Mouse (Mus musculus) layer of hippocampus, adult 9-11 months (tissue): ENCODE measurements around the gene Nat8f2.
"Not testable (repeated sequence)": the region's sequence is repeated elsewhere in the genome, so short reads cannot be mapped to it uniquely, and the experiment has no call there.

Source experiments
- DNase-seq: peaks from one replicate; pipeline ENCODE4 v3.0.0; 2022

Nat8f2 gene

DNA sequence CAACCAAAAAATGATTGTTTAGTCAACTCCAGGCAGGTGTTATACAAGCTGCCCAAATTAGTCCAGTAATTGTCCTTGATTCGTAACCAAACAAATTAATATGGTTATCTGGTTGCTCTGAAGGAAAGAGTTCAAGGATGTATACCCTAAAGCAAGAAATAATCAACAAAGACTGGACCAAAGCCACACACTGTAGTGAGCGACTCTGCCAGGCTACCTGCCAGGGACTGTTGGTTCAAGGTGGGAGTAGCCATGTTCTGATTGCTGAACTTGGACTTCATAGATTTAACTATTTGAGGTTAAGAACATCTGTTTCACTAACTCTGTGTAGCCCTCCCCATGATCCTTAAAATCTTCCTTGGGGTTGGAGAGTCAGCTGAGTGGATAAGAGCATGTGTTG, 5.8 kb downstream of the Nat8f2 start:
- no peak for DNase-seq

DNA sequence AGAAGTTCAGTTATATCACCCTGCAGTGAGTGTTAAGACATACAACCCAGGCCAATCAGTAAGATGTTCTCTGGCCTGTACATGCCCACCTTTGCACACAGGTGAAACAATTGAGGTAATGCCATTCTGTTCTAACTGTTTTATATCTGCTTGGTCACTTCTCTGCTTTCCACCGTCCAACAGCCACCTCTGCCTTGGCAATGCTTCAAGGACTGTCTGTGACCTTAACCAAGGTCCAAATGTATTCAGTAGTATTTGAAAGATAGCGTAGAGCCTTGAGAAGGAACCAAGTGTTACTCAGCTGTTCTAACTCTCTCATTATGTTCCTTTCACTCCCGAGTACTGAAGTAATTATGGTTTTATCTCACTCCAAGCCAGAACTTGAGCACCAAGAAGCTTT, 6.4 kb downstream of the Nat8f2 start:
- no peak for DNase-seq

DNA sequence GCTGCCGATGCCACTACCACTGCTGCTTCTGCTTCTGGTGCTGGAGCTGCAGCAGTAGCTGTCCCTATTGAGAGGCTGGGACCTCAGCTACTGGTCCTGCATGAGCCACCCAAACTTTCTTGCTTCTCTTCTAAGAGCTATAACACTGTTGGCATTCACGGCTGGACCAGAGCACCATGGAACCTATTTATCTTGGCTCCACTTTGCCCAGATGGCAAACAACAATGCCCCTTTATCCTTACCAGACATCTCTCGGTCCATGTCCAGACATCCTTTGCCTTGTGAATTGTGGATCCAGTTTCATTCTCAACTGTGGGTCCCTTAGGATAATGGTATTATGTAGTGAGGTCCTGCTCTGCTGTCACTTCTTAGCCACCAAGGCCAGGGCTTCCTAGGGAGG, 7.7 kb downstream of the Nat8f2 start:
- no peak for DNase-seq

DNA sequence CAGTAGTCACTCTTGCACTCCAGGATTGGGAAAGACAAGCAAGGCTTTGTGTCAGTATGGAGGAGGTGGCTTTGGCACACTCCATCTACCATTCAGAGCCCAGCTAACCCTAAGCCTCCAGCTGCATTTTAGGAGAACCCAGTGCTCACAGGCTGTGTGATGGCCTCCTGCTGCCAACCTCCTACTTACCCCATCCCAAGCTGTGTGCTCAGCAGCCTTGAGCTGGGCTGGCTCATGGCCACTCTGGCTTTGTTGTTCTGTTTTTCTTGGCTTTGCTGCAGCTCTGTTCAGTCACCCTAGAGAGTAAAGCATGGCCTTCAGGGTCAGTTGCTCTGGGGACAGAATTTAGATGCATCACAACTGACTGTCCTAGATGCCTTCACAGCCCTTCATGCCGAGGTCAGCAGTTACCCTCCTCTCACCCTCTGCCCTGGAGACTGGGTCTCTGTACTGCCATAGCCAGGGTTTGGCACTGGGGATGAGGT, 12.7 kb downstream of the Nat8f2 start:
- peak; percentile 91 for DNase-seq

DNA sequence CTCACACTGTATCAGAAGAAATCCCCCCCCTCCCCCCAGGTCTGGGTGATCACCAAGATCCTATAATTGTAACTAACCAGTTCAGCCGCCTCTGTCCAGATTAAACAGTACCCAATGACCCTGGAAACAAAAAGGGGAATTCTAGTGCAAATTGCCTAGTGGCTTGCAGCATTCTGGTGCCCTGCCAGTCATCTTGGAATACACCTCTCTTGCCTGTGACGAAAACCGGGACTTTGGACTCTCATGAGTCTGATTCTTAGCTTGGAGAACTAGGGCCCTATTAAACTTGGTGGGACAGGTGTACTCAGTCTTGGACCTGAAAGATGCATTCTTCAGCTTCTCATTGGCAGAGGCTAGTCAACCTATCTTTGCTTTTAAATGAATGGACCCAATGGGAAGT, 15.5 kb downstream of the Nat8f2 start:
- no peak for DNase-seq

GRCm38 (mm10) chr6:85851062-85851773, 17.7 kb downstream of the Nat8f2 start:
- DNase-seq, result no peak

- DNase-seq, result no peak
These were observed 19.7 kb downstream of the Nat8f2 start for GRCm38 (mm10) chr6:85849240-85849639.

DNA sequence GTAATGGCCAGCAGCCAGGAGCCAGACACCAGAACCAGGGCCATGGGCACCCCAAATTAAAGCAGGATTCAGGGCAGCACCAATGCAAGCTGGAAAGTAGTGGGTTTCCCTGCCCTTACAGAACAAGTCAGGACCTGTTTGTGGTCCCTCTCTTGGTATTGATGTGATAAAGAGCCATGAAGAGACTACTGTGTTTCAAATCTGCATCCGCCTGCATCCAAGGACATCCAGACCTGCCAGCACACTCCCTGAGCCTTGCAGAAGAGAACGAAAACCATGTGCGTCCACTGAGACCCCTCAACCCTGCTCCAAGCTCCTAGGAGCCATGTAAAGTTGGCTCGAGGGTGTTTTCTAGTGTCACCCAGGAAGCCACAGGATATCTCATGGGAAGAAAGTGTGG, 20.8 kb downstream of the Nat8f2 start:
- no peak for DNase-seq

DNA sequence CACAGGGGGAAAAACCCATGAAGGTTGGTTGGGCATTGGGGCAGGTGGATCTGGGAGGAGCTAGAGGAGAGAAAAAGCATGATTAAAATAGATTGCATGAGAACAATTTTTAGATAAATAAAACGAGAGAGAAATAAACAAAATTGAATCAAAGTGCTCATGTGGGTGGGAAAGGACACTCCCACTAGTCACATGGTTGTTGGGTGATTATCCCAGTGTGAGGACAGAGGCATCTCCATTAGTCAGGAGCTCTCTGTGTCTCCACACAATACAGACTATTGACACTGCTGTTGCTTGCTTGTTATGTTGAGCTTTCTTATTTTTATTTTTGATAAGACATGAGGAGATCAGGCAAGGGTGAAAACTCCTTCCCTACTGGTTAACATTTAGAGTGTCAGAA, 22.0 kb downstream of the Nat8f2 start:
- no peak for DNase-seq

GRCm38 (mm10) chr6:85843677-85844458, 25.1 kb downstream of the Nat8f2 start:
- DNase-seq, result not testable (repeated sequence)

DNA sequence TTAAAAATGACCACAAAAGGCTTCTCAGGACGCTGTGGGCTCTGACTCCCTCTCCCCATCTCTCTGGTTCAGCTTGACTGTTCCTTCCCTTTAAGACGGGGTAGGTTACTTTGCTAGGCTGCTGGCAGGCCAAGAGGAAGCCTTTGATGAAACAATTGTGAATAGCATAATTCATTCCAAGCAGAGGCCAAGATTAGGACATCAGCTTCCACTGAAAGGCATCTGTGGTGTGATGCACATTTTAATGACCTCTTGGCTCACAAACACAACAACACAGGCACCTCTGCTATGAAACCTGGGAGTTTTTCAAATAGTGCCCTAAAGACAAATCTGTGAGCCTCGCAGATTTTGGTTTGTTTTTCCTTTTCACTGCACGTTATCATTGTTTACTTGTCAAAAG, 29.0 kb downstream of the Nat8f2 start:
- DNase-seq, result peak; percentile 65

GRCm38 (mm10) chr6:85838674-85839073, 30.3 kb downstream of the Nat8f2 start:
- DNase-seq, result no peak

- DNase-seq, result peak; percentile 46
These were observed 31.7 kb downstream of the Nat8f2 start for GRCm38 (mm10) chr6:85837307-85837706.

DNA sequence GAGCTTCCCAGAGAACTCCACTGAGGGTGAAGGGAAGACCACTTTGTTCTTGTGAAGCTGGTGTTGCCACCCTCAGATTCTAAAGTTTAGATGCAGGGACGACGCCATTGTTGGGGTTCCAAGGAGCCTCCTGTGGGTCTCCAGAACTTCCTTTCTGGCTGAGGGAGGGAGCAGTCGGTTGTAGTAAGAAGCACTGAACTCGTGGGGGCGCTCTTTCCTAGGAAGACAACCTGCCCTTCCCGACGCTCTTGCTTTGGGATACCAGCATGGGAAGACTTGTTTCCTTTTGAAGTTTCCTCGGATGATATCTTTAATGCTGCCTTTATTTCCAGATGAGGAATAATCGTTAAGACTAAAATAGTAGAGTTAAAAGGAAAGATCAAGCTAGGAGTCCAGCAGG, 32.1 kb downstream of the Nat8f2 start:
- peak; percentile 37 for DNase-seq

- not testable (repeated sequence) for DNase-seq
These were observed 32.9 kb downstream of the Nat8f2 start for GRCm38 (mm10) chr6:85836098-85836497.

DNA sequence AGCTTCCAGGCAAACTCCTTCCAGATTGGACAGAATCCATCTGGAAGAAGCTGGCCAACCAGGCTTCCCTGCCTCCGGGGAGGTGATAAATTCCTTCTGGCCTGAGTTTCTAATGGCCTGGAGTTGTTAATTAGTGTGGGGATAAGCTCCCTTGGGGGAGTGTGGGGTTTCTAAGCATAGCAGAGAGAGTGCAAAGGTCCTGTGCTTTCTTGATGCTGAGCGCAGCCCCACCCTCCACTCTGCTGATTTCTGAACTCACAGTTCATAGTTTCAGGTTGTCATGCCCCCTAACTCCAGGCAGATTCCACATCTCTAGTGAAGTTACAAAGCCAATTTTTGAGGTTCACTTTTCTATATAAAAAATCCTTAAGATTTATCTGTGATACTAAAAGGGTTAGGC, 33.9 kb downstream of the Nat8f2 start:
- DNase-seq, result not testable (repeated sequence)

- not testable (repeated sequence) for DNase-seq
These were observed 34.4 kb downstream of the Nat8f2 start for GRCm38 (mm10) chr6:85834504-85835100.

GRCm38 (mm10) chr6:85831796-85832321, 37.1 kb downstream of the Nat8f2 start, which contains the start of gene Nat8:
TSS of gene Nat8 (minus strand) at chr6:85832082.
- DNase-seq, result no peak

- DNase-seq, result no peak
These were observed 39.5 kb downstream of the Nat8f2 start for GRCm38 (mm10) chr6:85829462-85829861.

GRCm38 (mm10) chr6:85825886-85826285, 43.1 kb downstream of the Nat8f2 start:
- no peak for DNase-seq

DNA sequence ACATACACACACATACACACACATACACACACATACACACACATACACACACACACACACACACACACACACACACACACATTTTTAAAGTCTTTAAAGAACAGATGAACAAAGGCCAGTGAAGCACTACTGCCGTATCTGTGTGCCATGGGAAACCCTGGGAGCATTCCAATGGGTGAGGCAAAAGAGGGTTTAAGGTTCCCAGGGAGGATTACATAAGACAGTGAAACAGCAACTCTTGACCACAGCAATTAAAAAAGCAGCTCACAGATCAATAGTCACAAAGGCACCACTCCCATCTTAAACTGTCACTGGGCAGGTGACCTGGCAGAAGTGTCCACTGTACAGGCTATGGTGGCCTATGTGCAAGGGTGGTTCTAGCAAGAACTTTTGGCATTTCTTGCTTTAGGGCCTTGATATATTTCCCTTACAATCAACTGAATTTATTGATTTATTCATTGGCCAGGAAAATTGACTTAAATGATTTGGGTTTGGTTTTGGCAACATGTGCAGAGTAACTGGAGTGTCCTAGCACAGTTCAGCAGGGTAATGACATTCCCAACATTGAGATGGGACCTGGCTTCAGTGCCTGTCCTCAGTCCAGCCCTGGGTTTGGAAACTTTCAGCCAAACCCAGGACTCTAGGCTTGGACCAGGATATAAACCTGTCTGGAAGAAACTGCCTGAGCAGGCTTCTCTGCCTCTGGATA, 45.4 kb downstream of the Nat8f2 start:
- no peak for DNase-seq

- DNase-seq, result no peak
These were observed 46.7 kb downstream of the Nat8f2 start for GRCm38 (mm10) chr6:85822286-85822685.

DNA sequence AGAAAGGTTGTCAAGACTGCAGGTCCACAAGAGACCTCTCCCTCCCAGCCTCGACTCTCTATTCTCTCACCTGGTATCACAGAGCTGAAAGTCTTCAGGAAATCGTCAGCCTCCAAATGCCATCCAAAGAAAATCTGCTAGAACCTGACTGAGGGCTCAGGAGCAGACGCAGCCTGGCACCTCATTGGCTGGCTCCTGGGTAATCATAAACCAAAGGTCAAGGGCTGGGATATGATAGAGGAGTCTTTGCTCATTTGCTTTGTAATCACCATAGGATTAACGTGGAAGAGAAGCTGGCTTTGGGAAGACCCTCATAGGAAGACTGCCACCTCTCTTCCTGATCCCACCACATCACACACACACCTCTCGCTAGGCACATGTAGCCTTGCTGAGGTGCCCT, 48.1 kb downstream of the Nat8f2 start, which contains the start of the genes Nat8f6 and Nat8f5:
Gene Nat8f6 (minus strand): TSS at position 118 of the 400 bp plus-strand sequence.
Gene Nat8f5 (minus strand): TSS at position 136 of the 400 bp plus-strand sequence.
- no peak for DNase-seq
